Mouse (Mus musculus) urinary bladder, postnatal 4 days (tissue): ENCODE data around the gene Srrm4.

Experiments
- DNase-seq, 2 experiments: peaks; one replicate each; pipeline ENCODE4 v3.0.0; 2021 to 2022; ENCODE audit warnings: low spot score in 2 of 2

The Srrm4 gene

GRCm38 (mm10) chr5:116406507-116406906, 185.1 kb downstream of the Srrm4 start:
- DNase-seq = no peak

GRCm38 (mm10) chr5:116405934-116406333, 185.7 kb downstream of the Srrm4 start:
- no peak for DNase-seq

GRCm38 (mm10) chr5:116404063-116404462, 187.6 kb downstream of the Srrm4 start:
- no peak for DNase-seq

DNA sequence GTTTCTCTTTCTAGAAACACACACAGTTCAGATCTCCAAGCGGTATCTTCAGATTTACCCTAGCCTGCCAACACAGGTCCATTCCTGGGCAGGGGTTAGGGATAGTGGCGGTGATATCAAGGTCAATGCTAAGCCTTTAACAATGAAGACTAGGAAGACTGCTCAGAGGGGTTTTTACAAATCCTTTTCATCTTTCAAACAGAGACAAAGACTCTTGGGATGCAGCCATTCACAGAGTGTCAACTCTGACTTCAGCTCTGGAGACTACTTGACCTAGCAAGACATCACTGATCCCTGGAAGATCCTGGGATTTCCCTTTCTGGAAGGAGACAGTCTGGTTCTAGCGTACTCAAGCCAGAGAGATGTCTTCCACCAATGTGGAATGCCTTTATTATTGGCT, 190.8 kb downstream of the Srrm4 start:
- DNase-seq = no peak

- DNase-seq = no peak
Observed at GRCm38 (mm10) chr5:116400042-116400730, 191.4 kb downstream of the Srrm4 start.

DNA sequence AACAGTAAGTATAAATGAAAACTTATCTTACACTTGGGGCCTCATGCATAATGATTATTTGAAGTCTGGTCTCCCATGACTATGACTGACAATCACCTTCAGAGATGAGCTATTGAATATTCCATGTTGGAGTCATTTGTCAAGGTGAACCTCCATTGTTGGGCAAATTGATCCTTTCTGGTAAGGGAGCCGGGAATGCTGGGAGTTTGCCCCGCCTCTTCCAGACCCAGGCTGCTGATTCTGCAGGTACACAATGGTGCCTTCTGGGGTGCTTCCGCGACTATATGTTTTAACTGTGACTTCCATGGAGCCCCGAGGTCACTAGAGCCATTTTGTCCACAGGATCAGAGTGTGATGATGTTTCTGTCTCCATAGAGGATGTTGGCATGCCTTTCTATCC, 195.5 kb downstream of the Srrm4 start:
- DNase-seq = no peak

GRCm38 (mm10) chr5:116392603-116393002, 199.0 kb downstream of the Srrm4 start:
- no peak for DNase-seq

DNA sequence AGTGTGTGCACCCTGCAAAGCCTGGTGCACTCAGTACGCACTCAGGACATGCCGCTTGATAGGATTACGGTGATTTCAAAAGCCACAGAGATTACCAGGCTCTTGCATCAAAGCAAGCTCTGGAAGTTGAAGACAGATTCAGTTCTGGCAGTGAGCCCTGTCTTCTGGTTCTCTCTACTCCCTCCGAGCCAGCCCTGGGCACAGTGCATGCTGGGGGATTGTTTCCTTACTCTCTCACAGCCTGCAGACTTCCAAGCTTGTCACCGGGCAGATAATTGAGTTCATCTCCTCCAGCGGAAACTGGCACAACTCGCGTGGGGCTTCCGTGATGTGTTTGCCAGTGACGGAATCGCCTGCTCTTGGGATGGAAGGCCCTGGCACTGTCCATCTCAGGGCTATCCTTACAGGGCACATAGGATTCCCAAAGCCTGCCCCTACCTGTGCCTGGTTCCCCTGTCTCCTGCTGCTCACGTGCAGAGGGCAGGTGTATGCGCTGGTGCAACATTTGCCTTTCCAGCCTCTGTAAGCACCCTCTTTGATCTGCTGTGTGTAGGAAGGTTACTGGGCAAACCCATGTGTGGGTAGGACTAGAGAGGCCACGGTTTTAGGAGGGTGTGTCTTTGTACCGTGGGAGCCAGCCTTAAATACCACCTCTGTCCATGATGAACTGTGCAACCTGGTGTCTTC, 201.6 kb downstream of the Srrm4 start:
- no peak for DNase-seq

DNA sequence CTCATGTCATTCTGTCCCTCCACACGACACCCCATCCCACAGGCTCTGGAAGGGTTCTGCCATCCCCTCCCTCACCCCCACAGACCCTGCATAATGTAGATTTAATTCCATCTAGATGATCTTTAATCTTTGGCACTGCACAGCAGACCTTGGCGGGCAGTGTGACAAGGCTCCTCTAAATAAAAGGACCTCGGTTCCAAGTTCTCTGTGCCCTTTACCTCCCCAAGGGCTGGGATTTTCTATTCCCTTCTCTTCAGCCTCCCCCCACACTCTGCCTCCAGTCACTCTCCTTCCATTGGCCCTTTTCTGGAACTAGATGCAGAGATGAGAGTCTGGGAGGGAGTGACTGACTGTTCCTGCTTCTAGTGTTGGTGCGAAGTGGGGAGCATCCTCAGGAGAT, 202.3 kb downstream of the Srrm4 start:
- DNase-seq = no peak
